Mouse (Mus musculus): ENCODE measurements at regions not wholly inside any gene's neighbourhood (a gene's known extent, or its start where the extent isn't known, plus 50 kb on each side); places are given as distances from the start of the nearest gene placed in this dataset.

DNA sequence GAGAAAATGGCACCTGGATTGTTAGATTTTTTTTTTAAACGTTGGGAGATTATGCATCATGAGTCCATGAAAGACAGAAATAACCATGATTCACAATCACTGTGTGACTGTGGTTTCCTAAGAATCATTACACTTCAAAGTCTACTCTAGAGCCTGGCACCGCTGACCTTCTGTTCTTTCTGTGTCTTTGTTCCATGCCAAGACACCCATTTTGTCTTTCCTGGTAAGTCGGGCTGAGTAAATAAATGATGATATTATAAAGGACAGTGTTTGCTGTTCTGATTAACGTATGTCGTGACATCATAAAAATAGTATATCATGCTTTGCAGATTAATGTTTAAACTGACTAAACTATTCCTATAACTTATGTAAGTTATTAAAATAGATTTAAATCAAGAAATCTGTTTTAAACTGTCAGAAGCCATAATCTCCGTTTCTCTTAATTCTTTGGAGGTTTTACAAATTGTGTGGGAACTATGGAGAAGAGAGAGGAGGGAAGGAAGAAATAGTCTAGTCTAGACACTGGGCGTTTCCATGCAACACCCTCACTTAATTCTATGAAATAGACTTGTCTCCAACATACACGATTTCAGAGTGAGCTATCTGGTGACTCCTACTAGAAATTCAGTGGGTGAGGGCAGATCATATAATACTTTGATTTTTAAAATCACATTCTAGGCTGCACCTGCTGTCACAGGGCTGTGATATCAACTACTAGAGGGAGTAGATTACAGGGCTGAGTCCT, 388.7 kb downstream of the Klf5 start:
- WGBS, result 88% methylated on average over 8 of the region's 8 CpGs
- ATAC-seq (replicated peaks; ENCODE audit: low FRiP score) (no peak), DNase-seq (ENCODE audit: low spot score) (no peak)
- Histone ChIP-seq H3K27ac (ENCODE audit: low read depth, low read length) (no peak overlapping the region), H3K4me3 (ENCODE audit: low read depth, low read length) (no peak overlapping the region), H3K9me3 (ENCODE audit: control insufficient read depth, low read length) (no peaks in the 10 kb centered on the region), H3K27me3 (ENCODE audit: control insufficient read depth, insufficient read depth, low read length) (no peaks in the 10 kb centered on the region), H3K9ac (ENCODE audit: low read length) (no peak overlapping the region), H3K36me3 (ENCODE audit: control insufficient read depth, insufficient read depth, low read length) (no peaks in the 10 kb centered on the region), H3K4me1 (replicated peaks; ENCODE audit: control insufficient read depth, insufficient read depth, low read length) (no peaks in the 10 kb centered on the region), H3K4me2 (ENCODE audit: low read depth, low read length, severe bottlenecking) (no peak overlapping the region)

DNA sequence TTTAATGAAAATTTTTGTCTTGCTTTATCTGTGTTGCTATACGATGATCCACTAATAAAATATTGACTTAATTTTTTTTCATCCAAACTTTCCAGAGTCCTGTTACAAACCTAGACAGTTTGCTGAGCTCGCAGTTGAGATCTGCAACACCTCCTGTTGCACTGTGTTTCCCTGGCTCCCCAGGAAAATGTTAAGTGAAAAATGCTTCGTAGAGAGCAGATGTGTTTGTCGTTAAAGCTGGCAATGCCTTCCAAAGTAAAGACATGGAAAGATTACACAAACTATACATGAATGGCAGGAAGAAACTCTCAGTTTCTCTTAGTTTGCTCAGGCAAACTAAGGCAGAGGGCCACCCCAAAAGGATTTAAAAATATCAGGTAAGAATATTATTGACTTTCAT, 389.9 kb downstream of the Klf5 start:
- DNase-seq (ENCODE audit: low spot score) (no peak), ATAC-seq (replicated peaks; ENCODE audit: low FRiP score) (no peak)
- Histone ChIP-seq H3K9ac (ENCODE audit: low read length) (no peak overlapping the region), H3K4me3 (ENCODE audit: low read depth, low read length) (no peak overlapping the region), H3K27me3 (ENCODE audit: control insufficient read depth, insufficient read depth, low read length) (no peaks in the 10 kb centered on the region), H3K4me2 (ENCODE audit: low read depth, low read length, severe bottlenecking) (no peak overlapping the region), H3K27ac (ENCODE audit: low read depth, low read length) (no peak overlapping the region), H3K9me3 (ENCODE audit: control insufficient read depth, low read length) (no peaks in the 10 kb centered on the region), H3K4me1 (replicated peaks; ENCODE audit: control insufficient read depth, insufficient read depth, low read length) (no peaks in the 10 kb centered on the region), H3K36me3 (ENCODE audit: control insufficient read depth, insufficient read depth, low read length) (no peaks in the 10 kb centered on the region)
- WGBS, result 92% methylated on average over 4 of the region's 4 CpGs

DNA sequence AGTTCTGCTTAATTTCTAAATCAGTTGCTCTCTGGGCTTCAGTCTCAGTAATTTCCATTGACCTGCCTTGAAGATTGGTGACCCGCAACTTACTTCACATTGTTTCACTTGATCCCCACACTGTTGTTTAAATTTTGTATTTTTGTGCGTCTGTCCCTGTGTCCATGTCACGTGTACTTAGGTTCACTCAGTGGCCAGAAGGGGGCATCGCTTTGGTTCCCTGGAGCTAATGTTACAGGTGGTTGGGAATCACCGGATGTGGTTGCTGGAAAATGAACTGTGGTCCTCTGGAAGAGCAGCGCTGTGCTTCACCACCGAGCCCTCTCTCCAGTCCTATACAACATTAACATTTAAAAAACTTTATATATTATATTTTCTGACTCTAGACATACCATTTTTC, 397.8 kb downstream of the Klf5 start:
- Histone ChIP-seq H3K4me2 (ENCODE audit: low read depth, low read length, severe bottlenecking) (no peak overlapping the region), H3K27me3 (ENCODE audit: control insufficient read depth, insufficient read depth, low read length) (no peaks in the 10 kb centered on the region), H3K4me3 (ENCODE audit: low read depth, low read length) (no peak overlapping the region), H3K36me3 (ENCODE audit: control insufficient read depth, insufficient read depth, low read length) (no peaks in the 10 kb centered on the region), H3K9me3 (ENCODE audit: control insufficient read depth, low read length) (no peaks in the 10 kb centered on the region), H3K9ac (ENCODE audit: low read length) (no peak overlapping the region), H3K27ac (ENCODE audit: low read depth, low read length) (no peak overlapping the region), H3K4me1 (replicated peaks; ENCODE audit: control insufficient read depth, insufficient read depth, low read length) (no peaks in the 10 kb centered on the region)
- DNase-seq (ENCODE audit: low spot score), result no peak
- no peak for ATAC-seq (replicated peaks; ENCODE audit: low FRiP score)
- WGBS, result 93% methylated on average over 7 of the region's 7 CpGs

DNA sequence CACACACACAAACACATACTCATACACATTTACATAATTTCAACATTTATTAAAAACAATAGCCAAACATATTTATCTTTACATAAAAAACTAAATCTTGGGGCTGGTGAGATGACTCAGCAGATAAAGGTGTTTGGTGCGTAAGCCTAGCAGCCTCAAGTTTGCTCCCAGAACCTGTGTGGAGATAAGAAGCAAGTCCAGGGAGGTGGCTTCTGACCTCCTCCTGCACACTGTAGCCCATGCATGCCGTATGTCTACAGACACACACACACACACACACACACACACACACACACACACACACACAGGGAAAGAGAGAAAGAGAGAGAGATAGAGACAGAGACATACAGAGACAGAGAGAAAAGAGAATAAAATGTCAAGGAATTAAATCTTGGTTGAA, 401.1 kb downstream of the Klf5 start:
- no peak overlapping the region for H3K4me2 ChIP-seq (ENCODE audit: low read depth, low read length, severe bottlenecking)
- DNase-seq (ENCODE audit: low spot score) (no peak), ATAC-seq (replicated peaks; ENCODE audit: low FRiP score) (no peak)
- no peak overlapping the region for H3K4me3 ChIP-seq (ENCODE audit: low read depth, low read length)
- no peaks in the 10 kb centered on the region for H3K9me3 ChIP-seq (ENCODE audit: control insufficient read depth, low read length)
- no peak overlapping the region for H3K9ac ChIP-seq (ENCODE audit: low read length)
- 95% methylated on average over 2 of the region's 2 CpGs for WGBS
- H3K27ac ChIP-seq (ENCODE audit: low read depth, low read length), result no peak overlapping the region
- no peaks in the 10 kb centered on the region for H3K4me1 ChIP-seq (replicated peaks; ENCODE audit: control insufficient read depth, insufficient read depth, low read length)
- H3K36me3 ChIP-seq (ENCODE audit: control insufficient read depth, insufficient read depth, low read length), result no peaks in the 10 kb centered on the region
- no peaks in the 10 kb centered on the region for H3K27me3 ChIP-seq (ENCODE audit: control insufficient read depth, insufficient read depth, low read length)

DNA sequence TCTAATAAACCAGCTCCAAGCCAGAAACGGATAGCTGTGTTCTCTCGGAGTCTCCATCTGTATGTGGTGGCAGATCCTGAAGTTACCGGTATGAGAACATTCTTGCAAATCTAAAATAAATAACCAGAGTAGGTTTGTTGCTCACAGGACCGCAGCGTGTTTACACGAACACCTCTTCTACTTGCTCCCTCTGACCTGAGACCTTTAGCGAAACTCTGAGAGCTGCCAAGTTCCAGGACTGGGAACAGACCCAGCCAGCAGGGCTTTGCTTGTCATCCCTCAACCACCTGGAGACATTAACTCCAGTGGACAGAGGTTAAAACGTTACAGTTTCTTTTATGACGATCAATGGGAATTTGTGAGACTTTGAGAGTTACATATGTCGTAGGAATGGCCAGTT, 407.5 kb downstream of the Klf5 start:
- H3K27me3 ChIP-seq (ENCODE audit: control insufficient read depth, insufficient read depth, low read length), result no peaks in the 10 kb centered on the region
- no peak overlapping the region for H3K4me3 ChIP-seq (ENCODE audit: low read depth, low read length)
- no peak overlapping the region for H3K27ac ChIP-seq (ENCODE audit: low read depth, low read length)
- no peak overlapping the region for H3K9ac ChIP-seq (ENCODE audit: low read length)
- DNase-seq (ENCODE audit: low spot score) (no peak), ATAC-seq (replicated peaks; ENCODE audit: low FRiP score) (no peak)
- H3K9me3 ChIP-seq (ENCODE audit: control insufficient read depth, low read length), result no peaks in the 10 kb centered on the region
- 0 out of 2 replicates have a peak, but pooled peaks cover 1% of the 10 kb centered on the region for H3K4me1 ChIP-seq (replicated peaks; ENCODE audit: control insufficient read depth, insufficient read depth, low read length)
- no peaks in the 10 kb centered on the region for H3K36me3 ChIP-seq (ENCODE audit: control insufficient read depth, insufficient read depth, low read length)
- WGBS, result 94% methylated on average over 10 of the region's 10 CpGs
- H3K4me2 ChIP-seq (ENCODE audit: low read depth, low read length, severe bottlenecking), result no peak overlapping the region

DNA sequence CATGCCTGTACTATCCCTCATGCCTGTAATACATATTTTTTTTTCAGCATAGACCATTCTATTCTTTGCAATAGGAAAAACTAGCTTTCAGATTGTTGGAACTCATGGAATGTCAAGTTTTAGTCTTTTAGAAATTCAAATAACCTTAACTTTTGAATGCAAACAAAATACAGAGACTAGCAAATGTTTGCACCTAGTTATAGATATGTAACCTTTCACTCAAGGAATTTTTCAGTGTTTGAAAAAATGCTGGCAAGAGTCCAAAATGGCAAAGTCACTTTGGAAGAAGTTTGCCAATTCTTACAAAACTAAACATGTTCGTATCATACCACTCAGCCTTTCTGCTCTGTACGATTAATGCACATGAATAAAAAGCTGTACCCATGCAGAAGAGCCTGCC, 409.6 kb downstream of the Klf5 start:
- ATAC-seq (replicated peaks; ENCODE audit: low FRiP score) (no peak), DNase-seq (ENCODE audit: low spot score) (no peak)
- Histone ChIP-seq H3K9ac (ENCODE audit: low read length) (no peak overlapping the region), H3K27ac (ENCODE audit: low read depth, low read length) (no peak overlapping the region), H3K36me3 (ENCODE audit: control insufficient read depth, insufficient read depth, low read length) (no peaks in the 10 kb centered on the region), H3K4me1 (replicated peaks; ENCODE audit: control insufficient read depth, insufficient read depth, low read length) (0 out of 2 replicates have a peak, but pooled peaks cover 1% of the 10 kb centered on the region), H3K4me3 (ENCODE audit: low read depth, low read length) (no peak overlapping the region), H3K4me2 (ENCODE audit: low read depth, low read length, severe bottlenecking) (no peak overlapping the region), H3K27me3 (ENCODE audit: control insufficient read depth, insufficient read depth, low read length) (no peaks in the 10 kb centered on the region), H3K9me3 (ENCODE audit: control insufficient read depth, low read length) (no peaks in the 10 kb centered on the region)
- 94% methylated on average over 2 of the region's 2 CpGs for WGBS

DNA sequence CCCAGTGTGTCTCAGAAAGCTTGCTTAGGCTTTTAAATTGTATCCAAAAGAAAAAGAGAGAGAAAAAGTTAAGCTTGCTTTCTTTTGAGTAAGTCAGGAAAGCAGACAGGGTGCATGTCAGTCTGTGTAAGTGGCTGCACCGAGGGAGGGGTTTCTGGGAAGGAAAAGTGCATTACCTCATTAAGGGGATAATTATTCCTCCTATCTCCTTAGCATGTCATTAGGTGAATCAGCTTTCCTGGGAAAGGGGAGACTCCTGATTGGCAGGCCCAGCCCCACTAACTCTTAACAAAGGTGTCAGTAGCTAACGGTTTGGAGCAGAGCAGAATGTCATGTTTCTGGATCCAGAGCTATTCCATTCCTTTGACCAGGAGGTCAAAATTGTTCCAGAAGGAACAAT, 411.3 kb downstream of the Klf5 start:
- 14% methylated on average over 2 of the region's 2 CpGs for WGBS
- ATAC-seq (replicated peaks; ENCODE audit: low FRiP score), result 0 out of 2 replicates have a peak, but pooled peaks have one; percentile 15

DNA sequence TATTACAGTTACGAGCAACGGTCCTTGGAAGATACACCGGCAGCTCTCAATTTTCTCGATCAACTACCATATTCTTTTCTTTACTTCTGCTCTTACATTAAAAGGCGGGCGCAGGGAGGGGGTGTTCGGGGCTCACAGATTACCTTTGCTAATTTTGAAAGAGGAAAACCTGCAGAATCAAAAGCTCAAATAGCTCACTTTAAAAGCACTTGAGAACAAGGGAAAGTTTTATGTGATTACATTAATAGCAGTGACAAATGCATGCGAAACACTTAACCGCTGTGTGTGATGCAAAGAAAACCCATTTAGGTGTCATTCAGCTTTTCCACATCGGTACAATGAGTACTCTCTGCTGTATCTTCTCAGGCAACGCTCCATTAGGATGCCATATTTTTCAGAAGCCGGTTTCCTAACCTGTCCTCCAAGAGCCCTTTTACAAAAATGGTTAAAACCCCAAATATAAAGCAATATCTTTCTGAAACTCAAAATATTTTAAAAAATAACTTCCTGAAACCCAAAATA, 412.2 kb downstream of the Klf5 start:
- WGBS, result 92% methylated on average over 12 of the region's 12 CpGs
- H3K4me3 ChIP-seq (ENCODE audit: low read depth, low read length), result no peak overlapping the region
- DNase-seq (ENCODE audit: low spot score), result no peak
- H3K9ac ChIP-seq (ENCODE audit: low read length), result no peak overlapping the region
- no peaks in the 10 kb centered on the region for H3K36me3 ChIP-seq (ENCODE audit: control insufficient read depth, insufficient read depth, low read length)
- H3K27me3 ChIP-seq (ENCODE audit: control insufficient read depth, insufficient read depth, low read length), result no peaks in the 10 kb centered on the region
- H3K9me3 ChIP-seq (ENCODE audit: control insufficient read depth, low read length), result no peaks in the 10 kb centered on the region
- H3K27ac ChIP-seq (ENCODE audit: low read depth, low read length), result no peak overlapping the region
- no peak overlapping the region for H3K4me2 ChIP-seq (ENCODE audit: low read depth, low read length, severe bottlenecking)
- H3K4me1 ChIP-seq (replicated peaks; ENCODE audit: control insufficient read depth, insufficient read depth, low read length), result 0 out of 2 replicates have a peak, but pooled peaks cover 1% of the 10 kb centered on the region
- ATAC-seq (replicated peaks; ENCODE audit: low FRiP score), result no peak

More for the DNA sequence above, 411.3 kb downstream of the Klf5 start:
- H3K4me3 ChIP-seq (ENCODE audit: low read depth, low read length), result no peak overlapping the region
- no peak overlapping the region for H3K27ac ChIP-seq (ENCODE audit: low read depth, low read length)
- no peaks in the 10 kb centered on the region for H3K9me3 ChIP-seq (ENCODE audit: control insufficient read depth, low read length)
- no peak overlapping the region for H3K9ac ChIP-seq (ENCODE audit: low read length)
- no peaks in the 10 kb centered on the region for H3K27me3 ChIP-seq (ENCODE audit: control insufficient read depth, insufficient read depth, low read length)
- DNase-seq (ENCODE audit: low spot score), result no peak
- H3K36me3 ChIP-seq (ENCODE audit: control insufficient read depth, insufficient read depth, low read length), result no peaks in the 10 kb centered on the region
- H3K4me1 ChIP-seq (replicated peaks; ENCODE audit: control insufficient read depth, insufficient read depth, low read length), result 0 out of 2 replicates have a peak, but pooled peaks cover 1% of the 10 kb centered on the region
- H3K4me2 ChIP-seq (ENCODE audit: low read depth, low read length, severe bottlenecking), result no peak overlapping the region

DNA sequence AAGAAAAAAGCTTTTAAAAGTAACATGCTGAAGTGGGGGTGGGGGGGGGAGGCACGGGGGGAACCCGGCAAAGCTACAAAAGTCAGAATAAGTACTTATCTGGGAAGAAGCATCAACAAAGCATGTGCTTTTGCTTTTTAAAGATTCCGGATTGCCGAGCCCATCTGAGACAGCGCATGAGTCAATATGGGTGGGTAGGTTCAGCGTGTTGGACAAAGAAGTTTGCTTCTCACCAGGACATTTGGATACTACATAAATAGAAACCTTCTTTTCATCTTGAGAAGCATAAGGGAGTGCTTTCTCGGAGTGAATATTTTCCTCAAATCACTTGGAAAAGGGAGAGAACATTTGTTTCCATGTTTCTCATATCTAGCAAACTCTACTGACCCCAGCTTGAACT, 414.1 kb downstream of the Klf5 start:
- DNase-seq (ENCODE audit: low spot score) (no peak), ATAC-seq (replicated peaks; ENCODE audit: low FRiP score) (no peak)
- H3K4me3 ChIP-seq (ENCODE audit: low read depth, low read length), result no peak overlapping the region
- no peaks in the 10 kb centered on the region for H3K27me3 ChIP-seq (ENCODE audit: control insufficient read depth, insufficient read depth, low read length)
- no peak overlapping the region for H3K27ac ChIP-seq (ENCODE audit: low read depth, low read length)
- H3K9ac ChIP-seq (ENCODE audit: low read length), result no peak overlapping the region
- 0 out of 2 replicates have a peak, but pooled peaks cover 1% of the 10 kb centered on the region for H3K4me1 ChIP-seq (replicated peaks; ENCODE audit: control insufficient read depth, insufficient read depth, low read length)
- WGBS, result 94% methylated on average over 7 of the region's 7 CpGs
- no peaks in the 10 kb centered on the region for H3K9me3 ChIP-seq (ENCODE audit: control insufficient read depth, low read length)
- no peaks in the 10 kb centered on the region for H3K36me3 ChIP-seq (ENCODE audit: control insufficient read depth, insufficient read depth, low read length)
- H3K4me2 ChIP-seq (ENCODE audit: low read depth, low read length, severe bottlenecking), result no peak overlapping the region
